Mouse (Mus musculus): ENCODE results near the gene Col6a2. TPM values are rescaled to one million over a fixed set of nuclear protein-coding genes. Genes with fewer than 3 reads are reported as not detected.

Gene Col6a2
- polyA plus RNA-seq, 1 experiment from 2014 or later = 16.6 TPM

GRCm38 (mm10) chr10:76647390-76647789 is 24.0 kb upstream of the Col6a2 start:
- Histone ChIP-seq H3K27ac (no peak overlapping the region), H3K4me3 (no peak overlapping the region), H3K9ac (no peak overlapping the region), H3K4me1 (no peaks in the 10 kb centered on the region), H3K27me3 (replicated peaks) (no peaks in the 10 kb centered on the region), H3K36me3 (no peaks in the 10 kb centered on the region), H3K9me3 (replicated peaks) (no peaks in the 10 kb centered on the region), H3K4me2 (no peak overlapping the region)
- 39% methylated on average over 3 of the region's 3 CpGs for WGBS (ENCODE audit: insufficient replicate concordance)
- no peak for ATAC-seq

- Histone ChIP-seq H3K9me3 (replicated peaks) (no peaks in the 10 kb centered on the region), H3K4me3 (no peak overlapping the region), H3K9ac (no peak overlapping the region), H3K4me1 (no peaks in the 10 kb centered on the region), H3K36me3 (no peaks in the 10 kb centered on the region), H3K4me2 (no peak overlapping the region), H3K27me3 (replicated peaks) (no peaks in the 10 kb centered on the region), H3K27ac (no peak overlapping the region)
- ATAC-seq = no peak
- WGBS (ENCODE audit: insufficient replicate concordance) = 43% methylated on average over 4 of the region's 4 CpGs
Observed at GRCm38 (mm10) chr10:76645686-76646085, 22.3 kb upstream of the Col6a2 start.

- no peaks in the 10 kb centered on the region for H3K36me3 ChIP-seq
- ATAC-seq = no peak
Observed at GRCm38 (mm10) chr10:76645066-76645465, 21.6 kb upstream of the Col6a2 start.

GRCm38 (mm10) chr10:76643999-76644398 is 20.6 kb upstream of the Col6a2 start:
- Histone ChIP-seq H3K4me3 (no peak overlapping the region), H3K4me2 (no peak overlapping the region), H3K27ac (no peak overlapping the region), H3K4me1 (no peaks in the 10 kb centered on the region), H3K9ac (no peak overlapping the region), H3K9me3 (replicated peaks) (no peaks in the 10 kb centered on the region), H3K27me3 (replicated peaks) (no peaks in the 10 kb centered on the region), H3K36me3 (no peaks in the 10 kb centered on the region)
- ATAC-seq = no peak
- WGBS (ENCODE audit: insufficient replicate concordance) = 60% methylated on average over 4 of the region's 4 CpGs

More at GRCm38 (mm10) chr10:76645066-76645465, 21.6 kb upstream of the Col6a2 start:
- Histone ChIP-seq H3K27me3 (replicated peaks) (no peaks in the 10 kb centered on the region), H3K9me3 (replicated peaks) (no peaks in the 10 kb centered on the region), H3K4me2 (no peak overlapping the region), H3K9ac (no peak overlapping the region), H3K27ac (no peak overlapping the region), H3K4me3 (no peak overlapping the region), H3K4me1 (no peaks in the 10 kb centered on the region)

GRCm38 (mm10) chr10:76643446-76643845 is 20.0 kb upstream of the Col6a2 start:
- Histone ChIP-seq H3K27ac (no peak overlapping the region), H3K4me1 (no peaks in the 10 kb centered on the region), H3K9ac (no peak overlapping the region), H3K36me3 (no peaks in the 10 kb centered on the region), H3K9me3 (replicated peaks) (no peaks in the 10 kb centered on the region), H3K27me3 (replicated peaks) (no peaks in the 10 kb centered on the region), H3K4me2 (no peak overlapping the region), H3K4me3 (no peak overlapping the region)
- 55% methylated on average over 9 of the region's 9 CpGs for WGBS (ENCODE audit: insufficient replicate concordance)
- ATAC-seq = no peak

- Histone ChIP-seq H3K36me3 (no peaks in the 10 kb centered on the region), H3K27me3 (replicated peaks) (no peaks in the 10 kb centered on the region), H3K4me2 (no peak overlapping the region), H3K4me3 (no peak overlapping the region), H3K9me3 (replicated peaks) (no peaks in the 10 kb centered on the region), H3K4me1 (no peaks in the 10 kb centered on the region), H3K9ac (no peak overlapping the region), H3K27ac (no peak overlapping the region)
- no peak for ATAC-seq
- WGBS (ENCODE audit: insufficient replicate concordance) = 64% methylated on average over 9 of the region's 9 CpGs
Observed at GRCm38 (mm10) chr10:76642628-76643434, 19.4 kb upstream of the Col6a2 start.

GRCm38 (mm10) chr10:76641894-76642627 is 18.6 kb upstream of the Col6a2 start:
- Histone ChIP-seq H3K36me3 (no peaks in the 10 kb centered on the region), H3K9ac (no peak overlapping the region), H3K4me2 (no peak overlapping the region), H3K4me3 (no peak overlapping the region), H3K27ac (no peak overlapping the region), H3K4me1 (no peaks in the 10 kb centered on the region), H3K27me3 (replicated peaks) (no peaks in the 10 kb centered on the region), H3K9me3 (replicated peaks) (no peaks in the 10 kb centered on the region)
- WGBS (ENCODE audit: insufficient replicate concordance) = 74% methylated on average over 13 of the region's 13 CpGs
- ATAC-seq = no peak

- no peak for ATAC-seq
- H3K36me3 ChIP-seq = no peaks in the 10 kb centered on the region
- WGBS (ENCODE audit: insufficient replicate concordance) = 68% methylated on average over 2 of the region's 2 CpGs
- no peak overlapping the region for H3K4me3 ChIP-seq
- H3K4me1 ChIP-seq = no peaks in the 10 kb centered on the region
- H3K4me2 ChIP-seq = no peak overlapping the region
- no peak overlapping the region for H3K27ac ChIP-seq
- H3K9me3 ChIP-seq (replicated peaks) = no peaks in the 10 kb centered on the region
- no peaks in the 10 kb centered on the region for H3K27me3 ChIP-seq (replicated peaks)
- H3K9ac ChIP-seq = no peak overlapping the region
Observed at GRCm38 (mm10) chr10:76639952-76640351, 16.5 kb upstream of the Col6a2 start.

- H3K36me3 ChIP-seq = no peaks in the 10 kb centered on the region
- H3K27me3 ChIP-seq (replicated peaks) = no peaks in the 10 kb centered on the region
- H3K9me3 ChIP-seq (replicated peaks) = no peaks in the 10 kb centered on the region
- no peaks in the 10 kb centered on the region for H3K4me1 ChIP-seq
- WGBS (ENCODE audit: insufficient replicate concordance) = 63% methylated on average over 4 of the region's 4 CpGs
- H3K4me3 ChIP-seq = no peak overlapping the region
- no peak for ATAC-seq
- no peak overlapping the region for H3K9ac ChIP-seq
- no peak overlapping the region for H3K27ac ChIP-seq
- no peak overlapping the region for H3K4me2 ChIP-seq
Observed at GRCm38 (mm10) chr10:76636601-76637000, 13.2 kb upstream of the Col6a2 start.

GRCm38 (mm10) chr10:76636026-76636425 is 12.6 kb upstream of the Col6a2 start:
- Histone ChIP-seq H3K4me2 (no peak overlapping the region), H3K9me3 (replicated peaks) (no peaks in the 10 kb centered on the region), H3K9ac (no peak overlapping the region), H3K4me3 (no peak overlapping the region), H3K4me1 (no peaks in the 10 kb centered on the region), H3K36me3 (no peaks in the 10 kb centered on the region), H3K27me3 (replicated peaks) (no peaks in the 10 kb centered on the region), H3K27ac (no peak overlapping the region)
- WGBS (ENCODE audit: insufficient replicate concordance) = 38% methylated on average over 3 of the region's 3 CpGs
- no peak for ATAC-seq

GRCm38 (mm10) chr10:76634584-76634983 is 11.2 kb upstream of the Col6a2 start:
- WGBS (ENCODE audit: insufficient replicate concordance) = 77% methylated on average over 5 of the region's 5 CpGs
- H3K27ac ChIP-seq = no peak overlapping the region
- H3K36me3 ChIP-seq = no peaks in the 10 kb centered on the region
- ATAC-seq = no peak
- no peak overlapping the region for H3K9ac ChIP-seq
- no peak overlapping the region for H3K4me2 ChIP-seq
- H3K4me1 ChIP-seq = no peaks in the 10 kb centered on the region
- H3K4me3 ChIP-seq = no peak overlapping the region
- no peaks in the 10 kb centered on the region for H3K9me3 ChIP-seq (replicated peaks)
- H3K27me3 ChIP-seq (replicated peaks) = no peaks in the 10 kb centered on the region

GRCm38 (mm10) chr10:76634094-76634571 is 10.7 kb upstream of the Col6a2 start:
- Histone ChIP-seq H3K27ac (no peak overlapping the region), H3K4me3 (no peak overlapping the region), H3K4me2 (no peak overlapping the region), H3K27me3 (replicated peaks) (no peaks in the 10 kb centered on the region), H3K36me3 (no peaks in the 10 kb centered on the region), H3K4me1 (no peaks in the 10 kb centered on the region), H3K9ac (no peak overlapping the region), H3K9me3 (replicated peaks) (no peaks in the 10 kb centered on the region)
- 46% methylated on average over 7 of the region's 7 CpGs for WGBS (ENCODE audit: insufficient replicate concordance)
- no peak for ATAC-seq
